Mouse (Mus musculus) heart, postnatal 0 days (tissue): ENCODE measurements around the gene Gpr87. TPM values are rescaled to one million over a fixed set of nuclear protein-coding genes. Genes with fewer than 3 reads are reported as not detected.

Experiments used
- ATAC-seq: fragments of 200-750 bp; cut with Nextera tagmentation; 2 replicates; pipeline ENCODE4 v1.8.0; 2017; ENCODE audit warnings: low read depth, moderate number of reproducible peaks, moderate library complexity; ENCODE audit not compliant: insufficient read depth
- DNase-seq: peaks from one replicate; pipeline ENCODE4 v3.0.0-alpha.2; 2016; ENCODE audit warnings: low spot score
- H3K27ac ChIP-seq: fragments of 300-500 bp; sonication (generic); 2 replicates; pipeline ENCODE4 v1.5.1; 2014; ENCODE audit warnings: low read depth, mild to moderate bottlenecking
- H3K27me3 ChIP-seq: fragments of 300-500 bp; sonication (generic); 2 replicates; pipeline ENCODE4 v1.6.1; 2014; ENCODE audit warnings: low read length, mixed read lengths; ENCODE audit not compliant: control insufficient read depth, insufficient read depth
- H3K36me3 ChIP-seq: fragments of 300-500 bp; sonication (generic); replicated peaks from 2 replicates; pipeline ENCODE4 v1.6.1; 2014; ENCODE audit warnings: low read length, mixed read lengths; ENCODE audit not compliant: control insufficient read depth, insufficient read depth
- H3K4me1 ChIP-seq: fragments of 300-500 bp; sonication (generic); 2 replicates; pipeline ENCODE4 v1.6.1; 2014; ENCODE audit warnings: antibody characterized with exemption; ENCODE audit not compliant: control insufficient read depth, insufficient read depth
- H3K4me2 ChIP-seq: fragments of 300-500 bp; sonication (generic); 2 replicates; pipeline ENCODE4 v1.6.1; 2014; ENCODE audit warnings: low read depth, mild to moderate bottlenecking, low read length, moderate library complexity
- H3K4me3 ChIP-seq: fragments of 300-500 bp; sonication (generic); 2 replicates; pipeline ENCODE4 v1.5.1; 2014; ENCODE audit warnings: low read depth, low read length
- H3K9ac ChIP-seq: fragments of 300-500 bp; sonication (generic); replicated peaks from 2 replicates; pipeline ENCODE4 v1.6.1; 2014; ENCODE audit warnings: low read depth, low read length, mixed read lengths
- H3K9me3 ChIP-seq: fragments of 300-500 bp; sonication (generic); replicated peaks from 2 replicates; pipeline ENCODE4 v1.6.1; 2016; ENCODE audit warnings: low read length; ENCODE audit not compliant: control insufficient read depth
- CTCF ChIP-seq: IDR thresholded peaks from 2 replicates; pipeline ENCODE4 v1.5.1; 2016; ENCODE audit warnings: antibody characterized with exemption, control low read depth, low read depth
- EP300 ChIP-seq: IDR thresholded peaks from 2 replicates; pipeline ENCODE4 v1.6.1; 2016; ENCODE audit warnings: antibody characterized with exemption, low read depth
- WGBS: fragments of 180-500 bp; shearing (Covaris S2); extraction: QIAGEN DNeasy Blood & Tissue Kit; methylation state at CpG from one replicate; pipeline ENCODE4 v1.1.7; 2014; 5-methylcytosine and 5-hydroxymethylcytosine counted together
- polyA plus RNA-seq: library from polyadenylated mRNA; unstranded; fragments of >200 nt; fragmentation: Nextera tagmentation; extraction: Ambion mirVana; gene quantifications from 2 replicates; pipeline ENCODE4 v1.2.1, GENCODE M21; 2015
- total RNA-seq: library from RNA; depleted of rRNA; stranded (reverse); fragments of >200 nt; gene quantifications from 2 replicates; pipeline ENCODE4 v1.2.3, GENCODE M21; 2014; ENCODE audit warnings: low replicate concordance; rRNA removed

Gene Gpr87
- total RNA-seq = not detected in 2 replicates
- not detected in 2 replicates for polyA plus RNA-seq

DNA sequence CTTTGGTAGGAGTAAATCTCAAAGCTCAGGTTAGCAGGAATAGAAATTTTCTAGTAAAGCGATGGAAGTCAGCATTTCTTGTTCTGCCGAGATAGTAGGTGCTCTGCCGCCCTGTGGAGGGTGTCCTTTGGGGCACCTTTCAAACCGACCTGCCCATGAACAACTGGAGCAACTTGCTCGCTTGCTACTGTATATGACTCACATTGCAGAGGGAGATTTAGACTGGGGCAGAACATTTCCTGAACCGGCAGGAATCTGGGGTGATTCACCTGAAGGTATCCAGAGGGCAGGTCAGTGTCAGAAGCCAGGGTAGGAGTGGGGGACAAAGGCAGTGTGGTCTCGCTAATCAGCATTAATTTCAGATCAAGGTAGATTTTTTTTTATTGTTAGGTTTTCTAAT is at the start of gene Gpr87:
Gene Gpr87 (minus strand): TSS at position 167 of the 400 bp plus-strand sequence.
- Histone ChIP-seq H3K27me3 (no peaks in the 10 kb centered on the region), H3K36me3 (no peaks in the 10 kb centered on the region), H3K4me2 (no peak within 1 kb of the TSS), H3K4me1 (no peaks in the 10 kb centered on the region), H3K9me3 (no peaks in the 10 kb centered on the region), H3K4me3 (no peak within 1 kb of the TSS), H3K9ac (no peak within 1 kb of the TSS), H3K27ac (no peak within 1 kb of the TSS)
- TF ChIP-seq EP300 (no peak), CTCF (no peak)
- ATAC-seq (no peak), DNase-seq (no peak)
- 82% methylated on average over 7 of the region's 7 CpGs for WGBS

DNA sequence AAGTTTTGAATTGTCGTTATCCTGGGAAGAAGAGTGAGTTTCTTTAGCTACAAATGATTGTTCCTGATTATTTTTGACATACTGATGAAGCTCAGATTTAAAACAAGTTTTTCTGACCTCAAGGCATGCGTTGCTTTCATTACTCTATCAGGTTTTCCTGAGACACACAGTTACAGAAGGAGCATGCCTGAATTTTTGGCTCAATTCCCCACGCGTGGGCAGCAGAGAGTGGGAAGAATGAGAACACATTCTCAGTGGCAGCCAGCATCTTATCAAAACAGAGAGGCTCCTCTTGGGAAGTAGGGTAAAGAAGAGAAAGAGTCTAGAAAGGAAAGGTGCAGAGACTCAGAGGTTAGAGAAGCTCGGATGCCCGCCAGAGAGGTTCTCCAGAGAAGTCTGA is 48.5 kb upstream of the Gpr87 start:
- whole genome bisulfite sequencing = 39% methylated on average over 6 of the region's 6 CpGs
- Histone ChIP-seq H3K9ac (no peak overlapping the region), H3K4me1 (peaks cover 9% of the 10 kb centered on the region; the same call in 1 of the 2 replicates), H3K4me3 (no peak overlapping the region), H3K9me3 (no peaks in the 10 kb centered on the region), H3K27me3 (no peaks in the 10 kb centered on the region), H3K27ac (no peak overlapping the region), H3K4me2 (no peak overlapping the region), H3K36me3 (no peaks in the 10 kb centered on the region)
- no peak for DNase-seq
- TF ChIP-seq CTCF (no peak), EP300 (no peak)
- no peak for ATAC-seq

DNA sequence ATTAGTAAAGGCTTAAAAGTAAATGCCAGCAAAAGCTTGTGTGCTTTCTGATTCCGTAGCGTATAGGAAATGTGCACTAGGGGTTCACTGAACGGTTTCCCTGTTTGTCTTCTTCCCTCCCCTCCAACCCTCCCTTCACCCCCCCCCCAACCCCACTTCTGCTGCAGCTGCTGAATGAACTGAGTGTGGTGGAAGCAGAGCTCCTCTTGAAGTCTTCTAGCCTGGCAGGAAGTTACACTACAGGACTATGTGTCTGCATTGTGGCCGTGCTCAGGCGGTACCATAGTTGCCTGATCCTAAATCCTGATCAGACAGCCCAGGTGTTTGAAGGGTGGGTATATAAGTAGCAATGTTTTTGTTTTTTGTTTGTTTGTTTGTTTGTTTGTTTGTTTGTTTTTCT is 40.0 kb upstream of the Gpr87 start:
- WGBS = 74% methylated on average over 5 of the region's 5 CpGs
- ATAC-seq = no peak

DNA sequence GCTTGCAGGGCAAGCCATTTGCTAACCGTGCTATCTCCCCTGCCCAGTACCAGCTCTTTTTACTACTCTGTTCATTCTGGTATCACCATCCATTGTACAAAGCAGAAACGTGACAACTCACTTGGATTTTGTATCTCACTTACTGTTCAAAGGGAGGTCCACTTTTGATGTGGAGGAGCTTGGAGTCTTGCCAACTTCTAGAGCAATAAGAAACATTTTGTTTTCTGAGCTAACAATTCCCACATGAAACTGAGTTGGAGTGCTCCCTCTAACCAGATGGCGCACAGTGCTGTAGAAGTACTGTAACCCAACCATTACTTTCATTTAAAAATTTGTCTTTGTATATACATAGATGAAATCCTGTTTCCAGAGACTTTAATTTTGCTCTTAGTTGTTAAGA is 36.0 kb upstream of the Gpr87 start:
- TF ChIP-seq EP300 = no peak
- TF ChIP-seq CTCF = no peak
- H3K27ac ChIP-seq = no peak overlapping the region
- no peaks in the 10 kb centered on the region for H3K36me3 ChIP-seq
- H3K4me1 ChIP-seq = peaks cover 11% of the 10 kb centered on the region
- no peak overlapping the region for H3K4me3 ChIP-seq
- ATAC-seq (no peak), DNase-seq (no peak)
- no peaks in the 10 kb centered on the region for H3K9me3 ChIP-seq
- no peak overlapping the region for H3K4me2 ChIP-seq
- H3K27me3 ChIP-seq = no peaks in the 10 kb centered on the region
- no peak overlapping the region for H3K9ac ChIP-seq
- WGBS = 56% methylated on average over 3 of the region's 3 CpGs

More for the DNA sequence above, 40.0 kb upstream of the Gpr87 start:
- H3K27ac ChIP-seq = no peak overlapping the region
- H3K36me3 ChIP-seq = no peaks in the 10 kb centered on the region
- H3K9me3 ChIP-seq = no peaks in the 10 kb centered on the region
- no peaks in the 10 kb centered on the region for H3K4me1 ChIP-seq
- no peaks in the 10 kb centered on the region for H3K27me3 ChIP-seq
- H3K4me3 ChIP-seq = no peak overlapping the region
- TF ChIP-seq CTCF (no peak), EP300 (no peak)
- DNase-seq = no peak
- H3K4me2 ChIP-seq = no peak overlapping the region
- H3K9ac ChIP-seq = no peak overlapping the region

DNA sequence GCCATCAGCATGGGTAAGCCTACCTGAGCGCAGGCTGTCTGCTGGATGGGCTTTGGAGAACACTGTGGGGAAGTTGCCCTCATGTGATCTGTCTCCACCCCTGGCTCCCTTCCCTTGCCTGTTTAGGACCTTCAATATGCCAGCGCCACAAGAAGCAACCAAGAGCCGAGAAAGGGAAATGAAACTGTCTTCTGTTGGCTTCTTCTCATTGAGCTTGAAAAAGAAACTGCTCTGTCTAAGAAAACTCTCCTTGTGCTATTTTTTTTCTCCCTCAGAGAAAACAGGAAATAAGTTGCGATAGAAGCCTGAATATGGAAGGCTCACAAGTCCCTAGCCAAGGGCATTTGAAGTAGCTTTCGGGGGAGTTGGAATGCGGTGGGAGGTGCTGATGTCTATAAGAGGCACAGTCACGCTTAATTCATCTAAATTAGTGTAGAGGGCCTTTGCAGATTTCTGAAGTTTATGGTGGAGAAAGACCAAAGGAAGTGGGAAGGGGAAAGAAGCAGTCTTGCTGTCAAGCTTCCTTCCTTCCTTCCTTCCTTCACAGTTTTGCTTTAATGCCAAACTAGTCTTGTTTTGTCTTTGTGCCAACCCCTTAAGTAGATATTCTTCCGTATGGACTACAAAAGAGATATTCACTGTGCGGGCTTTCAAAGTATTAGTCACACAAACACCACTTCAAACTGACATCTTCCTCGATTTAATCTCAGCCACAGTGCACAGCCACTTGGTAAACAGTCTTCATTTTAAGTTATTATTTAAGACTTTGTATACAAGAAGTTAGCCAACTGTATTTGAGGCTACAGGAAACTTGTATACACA is 34.0 kb upstream of the Gpr87 start:
- H3K9ac ChIP-seq = 0 out of 2 replicates have a peak overlapping the region, but pooled peaks have one; percentile 19
- H3K9me3 ChIP-seq = no peaks in the 10 kb centered on the region
- no peaks in the 10 kb centered on the region for H3K27me3 ChIP-seq
- no peaks in the 10 kb centered on the region for H3K36me3 ChIP-seq
- DNase-seq (peak; percentile 57), ATAC-seq (peak; percentile 70)
- peak overlapping the region; percentile 83 for H3K27ac ChIP-seq
- TF ChIP-seq EP300 (no peak), CTCF (no peak)
- H3K4me2 ChIP-seq = peak overlapping the region; percentile 53
- peaks cover 11% of the 10 kb centered on the region for H3K4me1 ChIP-seq
- peak overlapping the region; percentile 23 for H3K4me3 ChIP-seq
- WGBS = 19% methylated on average over 10 of the region's 10 CpGs

DNA sequence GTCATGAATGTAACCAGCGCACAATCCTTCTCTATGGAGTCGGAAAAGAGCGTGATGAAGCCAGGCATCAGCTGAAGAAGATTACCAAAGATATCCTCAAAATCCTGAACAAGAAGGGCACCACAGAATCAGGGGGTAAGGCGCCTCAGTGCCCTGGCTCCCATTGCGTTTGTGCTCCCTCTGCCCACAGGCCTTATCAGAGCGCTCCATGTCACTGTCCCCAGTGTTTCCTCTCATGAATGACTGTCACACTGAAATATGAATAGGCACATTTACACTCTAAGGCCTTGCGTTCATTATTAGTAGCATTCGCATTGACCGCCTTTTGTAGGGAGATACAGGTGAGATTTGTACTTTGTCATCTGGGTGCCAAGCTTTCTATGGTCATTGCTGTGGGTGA is 32.8 kb upstream of the Gpr87 start:
- Histone ChIP-seq H3K27me3 (no peaks in the 10 kb centered on the region), H3K4me2 (no peak overlapping the region), H3K9me3 (no peaks in the 10 kb centered on the region), H3K4me3 (no peak overlapping the region), H3K9ac (no peak overlapping the region), H3K27ac (no peak overlapping the region), H3K36me3 (no peaks in the 10 kb centered on the region), H3K4me1 (peaks cover 11% of the 10 kb centered on the region)
- no peak for TF ChIP-seq EP300
- TF ChIP-seq CTCF = no peak
- DNase-seq = no peak
- WGBS = 94% methylated on average over 9 of the region's 9 CpGs
- ATAC-seq = no peak
